Mouse (Mus musculus) liver, embryonic 13.5 days (tissue): ENCODE data around the gene Mfsd2a. TPM values are rescaled to one million over a fixed set of nuclear protein-coding genes. Genes with fewer than 3 reads are reported as not detected.

Source experiments
- ATAC-seq: fragments of 200-750 bp; cut with Nextera tagmentation; 2 replicates; pipeline ENCODE4 v1.8.0; 2017; ENCODE audit warnings: low read depth, mild to moderate bottlenecking, moderate number of reproducible peaks, moderate library complexity
- DNase-seq: peaks from one replicate; pipeline ENCODE4 v3.0.0; 2022
- H3K27ac ChIP-seq: fragments of 300-500 bp; sonication (generic); 2 replicates; pipeline ENCODE4 v1.5.1; 2015; ENCODE audit warnings: moderate library complexity, mild to moderate bottlenecking, inconsistent platforms
- H3K27me3 ChIP-seq: fragments of 300-500 bp; sonication (generic); 2 replicates; pipeline ENCODE4 v1.6.1; 2015; ENCODE audit warnings: mild to moderate bottlenecking, inconsistent platforms
- H3K36me3 ChIP-seq: fragments of 300-500 bp; sonication (generic); 2 replicates; pipeline ENCODE4 v1.6.1; 2015; ENCODE audit warnings: mild to moderate bottlenecking, inconsistent platforms
- H3K4me1 ChIP-seq: fragments of 300-500 bp; sonication (generic); replicated peaks from 2 replicates; pipeline ENCODE4 v1.6.1; 2015; ENCODE audit warnings: inconsistent platforms
- H3K4me2 ChIP-seq: fragments of 300-500 bp; sonication (generic); 2 replicates; pipeline ENCODE4 v1.6.1; 2015; ENCODE audit warnings: inconsistent platforms, mild to moderate bottlenecking, moderate library complexity
- H3K4me3 ChIP-seq: fragments of 300-500 bp; sonication (generic); replicated peaks from 2 replicates; pipeline ENCODE4 v1.5.1; 2015; ENCODE audit warnings: mild to moderate bottlenecking, inconsistent platforms
- H3K9ac ChIP-seq: fragments of 300-500 bp; sonication (generic); 2 replicates; pipeline ENCODE4 v1.6.1; 2015; ENCODE audit warnings: mild to moderate bottlenecking, inconsistent platforms
- H3K9me3 ChIP-seq: fragments of 300-500 bp; sonication (generic); replicated peaks from 2 replicates; pipeline ENCODE4 v1.6.1; 2016; ENCODE audit warnings: inconsistent platforms
- WGBS: fragments of 180-500 bp; shearing (Covaris S2); methylation state at CpG from one replicate; pipeline ENCODE4 v1.1.7; 2015; ENCODE audit not compliant: insufficient replicate concordance; 5-methylcytosine and 5-hydroxymethylcytosine counted together
- polyA plus RNA-seq: library from polyadenylated mRNA; unstranded; fragments of >200 nt; fragmentation: Nextera tagmentation; extraction: Ambion mirVana; gene quantifications from 2 replicates; pipeline ENCODE4 v1.2.1, GENCODE M21; 2015

Gene Mfsd2a
- polyA plus RNA-seq, 1 experiment from 2014 or later = 0.09 TPM

GRCm38 (mm10) chr4:122932239-122932978, 28.6 kb downstream of the Mfsd2a start:
- Histone ChIP-seq H3K4me3 (no peak overlapping the region), H3K9ac (no peak overlapping the region), H3K9me3 (no peaks in the 10 kb centered on the region), H3K27me3 (no peaks in the 10 kb centered on the region), H3K27ac (no peak overlapping the region), H3K4me1 (peaks cover 6% of the 10 kb centered on the region; the same call in 1 of the 2 replicates), H3K4me2 (no peak overlapping the region), H3K36me3 (no peaks in the 10 kb centered on the region)
- no peak for DNase-seq
- 29% methylated on average over 8 of the region's 8 CpGs for WGBS
- no peak for ATAC-seq

DNA sequence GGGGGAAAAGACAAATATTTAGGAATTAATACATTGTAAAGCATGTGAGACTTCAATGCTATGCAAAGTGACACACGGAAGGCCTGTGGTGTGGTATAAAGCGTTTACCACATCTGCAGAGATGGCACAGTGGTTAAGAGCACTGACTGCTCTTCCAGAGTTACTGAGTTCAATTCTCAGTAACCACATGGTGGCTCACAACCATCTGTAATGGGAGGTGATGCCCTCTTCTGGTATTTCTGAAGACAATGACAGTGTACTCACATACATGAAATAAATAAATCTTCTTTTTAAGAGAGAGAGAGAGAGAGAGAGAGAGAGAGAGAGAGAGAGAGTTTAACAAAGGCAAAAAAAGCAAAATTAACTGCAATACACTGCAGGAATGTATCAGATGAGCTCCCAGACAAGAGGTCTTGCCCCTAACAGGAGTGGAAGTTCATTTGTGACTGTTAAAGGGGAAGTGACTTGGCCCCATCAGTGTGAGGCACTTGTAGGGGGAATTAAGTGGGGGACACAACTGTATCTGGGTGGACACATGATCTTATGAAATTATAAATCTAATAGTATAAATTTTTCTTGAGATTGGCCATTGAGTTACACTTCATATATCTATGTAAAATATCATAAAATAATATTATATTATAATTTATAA, 29.9 kb downstream of the Mfsd2a start:
- Histone ChIP-seq H3K4me2 (no peak overlapping the region), H3K36me3 (no peaks in the 10 kb centered on the region), H3K4me3 (no peak overlapping the region), H3K4me1 (peaks cover 6% of the 10 kb centered on the region; the same call in 1 of the 2 replicates), H3K9ac (no peak overlapping the region), H3K27ac (no peak overlapping the region), H3K27me3 (no peaks in the 10 kb centered on the region), H3K9me3 (no peaks in the 10 kb centered on the region)
- ATAC-seq (no peak), DNase-seq (no peak)
- WGBS = 63% methylated on average over 2 of the region's 2 CpGs

GRCm38 (mm10) chr4:122923392-122924344, 37.3 kb downstream of the Mfsd2a start:
- DNase-seq (no peak), ATAC-seq (no peak)
- Histone ChIP-seq H3K4me1 (no peaks in the 10 kb centered on the region), H3K4me2 (no peak overlapping the region), H3K9me3 (no peaks in the 10 kb centered on the region), H3K9ac (no peak overlapping the region), H3K36me3 (no peaks in the 10 kb centered on the region), H3K27ac (no peak overlapping the region), H3K27me3 (no peaks in the 10 kb centered on the region), H3K4me3 (no peak overlapping the region)
- 54% methylated on average over 15 of the region's 15 CpGs for WGBS

DNA sequence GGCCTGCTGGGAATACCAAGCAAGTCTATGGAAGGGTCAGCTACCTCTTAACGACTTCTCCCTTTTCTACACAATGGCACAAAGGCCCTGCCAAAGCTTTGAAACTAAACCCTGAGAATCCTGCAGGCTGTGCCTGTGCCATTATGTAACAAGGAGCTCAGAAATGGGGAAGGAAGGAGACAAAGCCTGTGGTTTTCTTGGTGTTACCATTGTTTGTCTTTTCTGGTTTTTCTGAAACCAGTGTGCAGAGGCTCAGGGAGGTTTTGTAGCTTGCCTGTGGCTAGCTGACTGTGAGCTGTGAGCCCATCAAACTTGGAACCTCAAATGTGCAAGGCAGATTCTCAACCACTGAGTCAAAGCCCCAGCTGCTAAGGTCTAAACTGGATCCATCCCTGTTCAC, 38.1 kb downstream of the Mfsd2a start:
- Histone ChIP-seq H3K4me1 (no peaks in the 10 kb centered on the region), H3K27me3 (no peaks in the 10 kb centered on the region), H3K9me3 (no peaks in the 10 kb centered on the region), H3K27ac (no peak overlapping the region), H3K4me3 (no peak overlapping the region), H3K9ac (no peak overlapping the region), H3K36me3 (no peaks in the 10 kb centered on the region), H3K4me2 (no peak overlapping the region)
- no peak for ATAC-seq
- DNase-seq = no peak
- 5% methylated on average over 1 of the region's 1 CpGs for WGBS

- no peaks in the 10 kb centered on the region for H3K9me3 ChIP-seq
- no peak for ATAC-seq
- H3K4me3 ChIP-seq = no peak overlapping the region
- no peak for DNase-seq
- no peaks in the 10 kb centered on the region for H3K4me1 ChIP-seq
- H3K36me3 ChIP-seq = no peaks in the 10 kb centered on the region
- no peak overlapping the region for H3K27ac ChIP-seq
- H3K27me3 ChIP-seq = no peaks in the 10 kb centered on the region
- no peak overlapping the region for H3K4me2 ChIP-seq
- WGBS = 65% methylated on average over 4 of the region's 4 CpGs
- H3K9ac ChIP-seq = no peak overlapping the region
These were observed 45.0 kb downstream of the Mfsd2a start for GRCm38 (mm10) chr4:122915985-122916384.

- DNase-seq = no peak
- Histone ChIP-seq H3K4me3 (no peak overlapping the region), H3K9me3 (no peaks in the 10 kb centered on the region), H3K36me3 (no peaks in the 10 kb centered on the region), H3K9ac (no peak overlapping the region), H3K4me1 (no peaks in the 10 kb centered on the region), H3K4me2 (no peak overlapping the region), H3K27ac (no peak overlapping the region), H3K27me3 (no peaks in the 10 kb centered on the region)
- 66% methylated on average over 7 of the region's 7 CpGs for WGBS
- ATAC-seq = no peak
These were observed 46.8 kb downstream of the Mfsd2a start for GRCm38 (mm10) chr4:122914186-122914585.

DNA sequence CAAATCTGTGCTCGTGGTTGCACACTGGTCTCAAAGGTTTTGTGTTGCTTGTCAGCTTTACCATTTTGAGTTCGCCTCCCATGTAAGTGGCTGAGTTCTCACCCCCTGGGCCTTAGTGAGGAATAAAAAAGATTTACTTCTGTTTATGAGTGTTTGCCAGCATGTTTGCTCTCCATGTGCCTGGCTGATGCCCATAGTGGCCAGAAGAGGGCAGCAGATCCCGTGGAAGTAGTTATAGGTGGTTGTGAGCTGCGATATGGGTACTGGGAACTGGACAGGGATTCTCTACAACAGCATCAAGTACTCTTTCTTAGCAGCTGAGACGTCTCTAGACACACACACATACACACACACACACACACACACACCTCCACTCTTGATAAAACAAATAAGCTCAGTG, 48.4 kb downstream of the Mfsd2a start:
- H3K27me3 ChIP-seq = no peaks in the 10 kb centered on the region
- no peaks in the 10 kb centered on the region for H3K9me3 ChIP-seq
- 55% methylated on average over 5 of the region's 5 CpGs for WGBS
- no peak overlapping the region for H3K27ac ChIP-seq
- no peak for ATAC-seq
- no peak for DNase-seq
- H3K4me3 ChIP-seq = no peak overlapping the region
- no peaks in the 10 kb centered on the region for H3K36me3 ChIP-seq
- H3K4me2 ChIP-seq = no peak overlapping the region
- H3K9ac ChIP-seq = no peak overlapping the region
- H3K4me1 ChIP-seq = no peaks in the 10 kb centered on the region

GRCm38 (mm10) chr4:122910577-122910976, 50.4 kb downstream of the Mfsd2a start:
- whole genome bisulfite sequencing = 38% methylated on average over 6 of the region's 6 CpGs

GRCm38 (mm10) chr4:122909572-122910189, 51.3 kb downstream of the Mfsd2a start:
- Histone ChIP-seq H3K4me2 (no peak overlapping the region), H3K27ac (no peak overlapping the region), H3K36me3 (no peaks in the 10 kb centered on the region), H3K4me1 (no peaks in the 10 kb centered on the region), H3K27me3 (no peaks in the 10 kb centered on the region), H3K9ac (no peak overlapping the region), H3K9me3 (no peaks in the 10 kb centered on the region), H3K4me3 (no peak overlapping the region)
- WGBS = 66% methylated on average over 12 of the region's 12 CpGs
- ATAC-seq (no peak), DNase-seq (no peak)

More at GRCm38 (mm10) chr4:122910577-122910976, 50.4 kb downstream of the Mfsd2a start:
- H3K4me2 ChIP-seq = no peak overlapping the region
- no peaks in the 10 kb centered on the region for H3K4me1 ChIP-seq
- no peak overlapping the region for H3K9ac ChIP-seq
- H3K27ac ChIP-seq = no peak overlapping the region
- H3K27me3 ChIP-seq = no peaks in the 10 kb centered on the region
- DNase-seq (no peak), ATAC-seq (no peak)
- no peaks in the 10 kb centered on the region for H3K36me3 ChIP-seq
- H3K9me3 ChIP-seq = no peaks in the 10 kb centered on the region
- no peak overlapping the region for H3K4me3 ChIP-seq

- Histone ChIP-seq H3K4me2 (no peak overlapping the region), H3K4me3 (no peak overlapping the region), H3K27me3 (no peaks in the 10 kb centered on the region), H3K27ac (no peak overlapping the region), H3K9me3 (no peaks in the 10 kb centered on the region), H3K36me3 (no peaks in the 10 kb centered on the region), H3K9ac (no peak overlapping the region), H3K4me1 (no peaks in the 10 kb centered on the region)
- DNase-seq (no peak), ATAC-seq (no peak)
- 77% methylated on average over 10 of the region's 10 CpGs for WGBS
These were observed 55.6 kb downstream of the Mfsd2a start for GRCm38 (mm10) chr4:122905359-122905758.

DNA sequence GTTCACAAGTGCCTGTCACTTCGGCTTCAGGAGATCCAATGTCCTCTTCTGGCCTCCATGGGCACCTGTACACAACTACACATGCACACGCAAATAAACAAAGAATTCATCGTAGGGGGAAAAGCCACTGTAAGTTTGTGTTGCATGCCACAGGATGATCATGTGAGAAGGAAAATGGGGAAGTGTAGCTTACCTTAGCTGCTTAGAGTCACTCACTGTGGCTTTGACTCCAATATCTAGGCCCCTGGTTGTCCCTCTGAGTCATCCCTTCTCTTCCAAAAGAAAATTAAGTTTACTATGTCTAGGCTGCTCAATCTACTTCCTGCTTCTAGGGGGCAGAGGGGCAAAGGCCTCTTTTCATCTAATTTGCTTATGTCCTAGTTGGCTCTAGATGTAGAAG, 57.3 kb downstream of the Mfsd2a start:
- no peak overlapping the region for H3K4me3 ChIP-seq
- no peaks in the 10 kb centered on the region for H3K27me3 ChIP-seq
- H3K9me3 ChIP-seq = no peaks in the 10 kb centered on the region
- no peaks in the 10 kb centered on the region for H3K4me1 ChIP-seq
- no peak for ATAC-seq
- H3K36me3 ChIP-seq = no peaks in the 10 kb centered on the region
- no peak overlapping the region for H3K9ac ChIP-seq
- no peak overlapping the region for H3K4me2 ChIP-seq
- H3K27ac ChIP-seq = no peak overlapping the region
- WGBS = 70% methylated on average over 3 of the region's 3 CpGs
- DNase-seq = no peak
